Mouse (Mus musculus): Measurements from ENCODE around the gene A530084C06Rik.

GRCm38 (mm10) chr13:31557768-31558520 lies 1.2 kb downstream of the A530084C06Rik start:
- TF ChIP-seq CTCF (IDR thresholded peaks at IDR 0.05; ENCODE audit: low read depth, low read length): no peak
- TF ChIP-seq POLR2A (IDR thresholded peaks at IDR 0.05; ENCODE audit: extremely low read depth, insufficient read depth, low read length): peak; percentile 96
